Mouse (Mus musculus) kidney, postnatal 25 days (tissue): ENCODE measurements around the gene Ppif.

Experiments
- DNase-seq, 2 experiments: peaks; one replicate each; pipeline ENCODE4 v3.0.0; 2021; ENCODE audit warnings: mixed read lengths in 2 of 2

Gene Ppif

GRCm38 (mm10) chr14:25693888-25694568 lies at the start of gene Ppif:
Ppif (plus strand) TSS chr14:25694154.
- DNase-seq: peak; percentile 96

GRCm38 (mm10) chr14:25645717-25646116 lies 48.2 kb upstream of the Ppif start:
- DNase-seq: no peak

- DNase-seq: peak; percentile 74 to 87
These were observed 47.8 kb upstream of the Ppif start for GRCm38 (mm10) chr14:25646161-25646621.

GRCm38 (mm10) chr14:25651131-25651530 lies 42.8 kb upstream of the Ppif start:
- DNase-seq: no peak

- no peak for DNase-seq
These were observed 42.0 kb upstream of the Ppif start for GRCm38 (mm10) chr14:25651905-25652304.

- DNase-seq: no peak
These were observed 39.4 kb upstream of the Ppif start for GRCm38 (mm10) chr14:25654401-25655197.

GRCm38 (mm10) chr14:25660661-25661060 lies 33.3 kb upstream of the Ppif start:
- DNase-seq: no peak

GRCm38 (mm10) chr14:25661185-25661920 lies 32.6 kb upstream of the Ppif start:
- DNase-seq: no peak

- no peak for DNase-seq
These were observed 30.2 kb upstream of the Ppif start for GRCm38 (mm10) chr14:25663649-25664309.

- no peak for DNase-seq
These were observed 29.7 kb upstream of the Ppif start for GRCm38 (mm10) chr14:25664310-25664695.

- DNase-seq: no peak
These were observed 28.5 kb upstream of the Ppif start for GRCm38 (mm10) chr14:25665314-25665970.

GRCm38 (mm10) chr14:25666668-25667376 lies 27.1 kb upstream of the Ppif start:
- no peak for DNase-seq

- DNase-seq: no peak
These were observed 26.4 kb upstream of the Ppif start for GRCm38 (mm10) chr14:25667587-25667986.

- peak in 1 of 2 experiments; percentile 58 for DNase-seq
These were observed 14.3 kb upstream of the Ppif start for GRCm38 (mm10) chr14:25679625-25680024.

GRCm38 (mm10) chr14:25682020-25682419 lies 11.9 kb upstream of the Ppif start:
- no peak for DNase-seq

- DNase-seq: no peak
These were observed 7.6 kb upstream of the Ppif start for GRCm38 (mm10) chr14:25686216-25686945.

GRCm38 (mm10) chr14:25686983-25687901 lies 6.7 kb upstream of the Ppif start:
- no peak for DNase-seq

- DNase-seq: peak; percentile 41 to 58
These were observed 575 bp upstream of the Ppif start for GRCm38 (mm10) chr14:25693271-25693887.

GRCm38 (mm10) chr14:25694569-25694897 lies 579 bp downstream of the Ppif start:
- peak; percentile 67 to 85 for DNase-seq
